Comparison of ENCODE assay signal across 8 mouse cellular contexts in genomic region chr10:81495616-81496263, GRCm38 (mm10). TPM values are rescaled to one million over a fixed set of nuclear protein-coding genes. Genes with fewer than 3 reads are reported as not detected.
A peak's percentile ranks its signal among the peaks of the same experiment; 100 is the strongest.
DNase-seq lines count a peak whose midpoint lies in the region; ATAC-seq and TF ChIP-seq lines count a peak whose summit lies in the region.

No protein-coding gene starts in this region.

- H3K27ac ChIP-seq in forebrain, postnatal 0 days (ENCODE audit: low read depth, low read length) = peak overlapping the region; percentile 85

- peak overlapping the region; percentile 81 for H3K4me3 ChIP-seq in forebrain, postnatal 0 days (ENCODE audit: low read depth, low read length)

- H3K27me3 ChIP-seq in forebrain, postnatal 0 days (ENCODE audit: insufficient read depth, low read length) = no peaks in the 10 kb centered on the region

- peak overlapping the region; percentile 91 for H3K9ac ChIP-seq in forebrain, postnatal 0 days

- peaks cover 24% of the 10 kb centered on the region for H3K36me3 ChIP-seq in forebrain, postnatal 0 days (ENCODE audit: insufficient read depth)

- peak overlapping the region; percentile 94 for H3K4me2 ChIP-seq in forebrain, postnatal 0 days (ENCODE audit: low read depth)

- intact Hi-C loops in left cerebral cortex, postnatal 25 days (cut with DNase I) = no loop called here
- intact Hi-C loops in left cerebral cortex, postnatal 4 days (cut with DNase I) = no loop called here

- TF ChIP-seq CTCF in forebrain, postnatal 0 days (IDR thresholded peaks at IDR 0.05; ENCODE audit: low read depth) = no peak

- 2% methylated on average over 41 of the region's 41 CpGs for WGBS in forebrain, postnatal 0 days

- peak; percentile 48 for DNase-seq in adrenal gland, postnatal 14 days
- DNase-seq in adrenal gland, adult 18-20 months (ENCODE audit: low spot score in 2 of 2) = no peak
- DNase-seq in left cerebral cortex, postnatal 25 days (ENCODE audit: low spot score in 2 of 2) = peak; percentile 51 to 64
- DNase-seq in left cerebral cortex, postnatal 4 days = no peak
- DNase-seq in forebrain, postnatal 0 days = no peak
- DNase-seq in mesoderm, embryonic 11.5 days (ENCODE audit: low read depth, low spot score) = peak; percentile 32
- DNase-seq in right cerebral cortex, adult 18-20 months = no peak

- peaks cover 14% of the 10 kb centered on the region for H3K4me1 ChIP-seq in forebrain, postnatal 0 days (ENCODE audit: insufficient read depth)

- H3K9me3 ChIP-seq in forebrain, postnatal 0 days (ENCODE audit: low read length) = no peaks in the 10 kb centered on the region

- ATAC-seq in forebrain, postnatal 0 days = peak; percentile 43
- ATAC-seq in CD4-positive, CD25-positive, alpha-beta regulatory T cell, adult 4 months = no peak

RNA-seq across cellular contexts. Expression of gene Ncln, which starts 0.5 kb away (rescaled TPM):
- 102 and 107 TPM in 2 replicates for total RNA-seq in adrenal gland, postnatal 14 days (2021)
- 100 to 1,000 TPM; 106 to 118 TPM for total RNA-seq in adrenal gland, adult 18-20 months (2021)
- 10 to 100 TPM; 76.4 to 77.0 TPM for total RNA-seq in left cerebral cortex, postnatal 25 days (2021)
- 100 to 1,000 TPM; 104 to 105 TPM for total RNA-seq in left cerebral cortex, postnatal 4 days (2021)
- 83.3 and 105 TPM in 2 replicates for total RNA-seq in forebrain, postnatal 0 days (2014; rRNA removed)
- 57.1 and 65.0 TPM in 2 replicates for polyA plus RNA-seq in forebrain, postnatal 0 days (2015; fragmentation: Nextera tagmentation; extraction: Ambion mirVana)
- polyA plus RNA-seq in CD4-positive, CD25-positive, alpha-beta regulatory T cell, adult 4 months (2017; shearing (Covaris generic)) = 10 to 100 TPM; 41.9 to 63.2 TPM

RNA-seq across cellular contexts. Expression of gene S1pr4, which starts 4.2 kb away (rescaled TPM):
- total RNA-seq in adrenal gland, postnatal 14 days (2021) = 2.3 and 7.4 TPM in 2 replicates
- 1 to 10 TPM; 1.3 to 1.4 TPM for total RNA-seq in adrenal gland, adult 18-20 months (2021)
- under 1 TPM; 0.53 to 0.73 TPM for total RNA-seq in left cerebral cortex, postnatal 25 days (2021)
- total RNA-seq in left cerebral cortex, postnatal 4 days (2021) = under 1 TPM; 0.14 to 0.66 TPM
- total RNA-seq in forebrain, postnatal 0 days (2014; rRNA removed) = 0.38 TPM in 1 of 2 replicates, not detected in the other
- polyA plus RNA-seq in forebrain, postnatal 0 days (2015; fragmentation: Nextera tagmentation; extraction: Ambion mirVana) = 0.31 and 0.39 TPM in 2 replicates
- polyA plus RNA-seq in CD4-positive, CD25-positive, alpha-beta regulatory T cell, adult 4 months (2017; shearing (Covaris generic)) = 10 to 100 TPM; 53.2 to 76.8 TPM

RNA-seq across cellular contexts. Expression of gene Celf5, which starts 13.2 kb away (rescaled TPM):
- 0.48 and 0.98 TPM in 2 replicates for total RNA-seq in adrenal gland, postnatal 14 days (2021)
- total RNA-seq in adrenal gland, adult 18-20 months (2021) = under 1 TPM; 0.42 to 0.50 TPM
- 100 to 1,000 TPM; 285 to 286 TPM for total RNA-seq in left cerebral cortex, postnatal 25 days (2021)
- 100 to 1,000 TPM; 303 to 316 TPM for total RNA-seq in left cerebral cortex, postnatal 4 days (2021)
- total RNA-seq in forebrain, postnatal 0 days (2014; rRNA removed) = 122 and 166 TPM in 2 replicates
- 59.9 and 71.3 TPM in 2 replicates for polyA plus RNA-seq in forebrain, postnatal 0 days (2015; fragmentation: Nextera tagmentation; extraction: Ambion mirVana)
- polyA plus RNA-seq in CD4-positive, CD25-positive, alpha-beta regulatory T cell, adult 4 months (2017; shearing (Covaris generic)) = 1 to 10 TPM in 1 of 2 experiments, under 1 TPM in 1; 0.53 to 1.1 TPM

RNA-seq across cellular contexts. Expression of gene Gna15, which starts 28.3 kb away (rescaled TPM):
- 0.85 and 1.9 TPM in 2 replicates for total RNA-seq in adrenal gland, postnatal 14 days (2021)
- 1 to 10 TPM; 1.7 to 2.6 TPM for total RNA-seq in adrenal gland, adult 18-20 months (2021)
- 1 to 10 TPM; 2.0 to 3.1 TPM for total RNA-seq in left cerebral cortex, postnatal 25 days (2021)
- total RNA-seq in left cerebral cortex, postnatal 4 days (2021) = 1 to 10 TPM; 1.1 to 1.6 TPM
- 1.3 and 1.5 TPM in 2 replicates for total RNA-seq in forebrain, postnatal 0 days (2014; rRNA removed)
- polyA plus RNA-seq in forebrain, postnatal 0 days (2015; fragmentation: Nextera tagmentation; extraction: Ambion mirVana) = 1.3 and 1.6 TPM in 2 replicates
- 10 to 100 TPM; 28.5 to 31.9 TPM for polyA plus RNA-seq in CD4-positive, CD25-positive, alpha-beta regulatory T cell, adult 4 months (2017; shearing (Covaris generic))

RNA-seq across cellular contexts. Expression of gene Nfic, which starts 40.3 kb away (rescaled TPM):
- total RNA-seq in adrenal gland, postnatal 14 days (2021) = 90.1 and 104 TPM in 2 replicates
- 10 to 100 TPM; 69.1 to 78.7 TPM for total RNA-seq in adrenal gland, adult 18-20 months (2021)
- total RNA-seq in left cerebral cortex, postnatal 25 days (2021) = 10 to 100 TPM; 81.1 to 87.3 TPM
- 10 to 100 TPM; 29.5 to 31.1 TPM for total RNA-seq in left cerebral cortex, postnatal 4 days (2021)
- 9.0 and 14.5 TPM in 2 replicates for total RNA-seq in forebrain, postnatal 0 days (2014; rRNA removed)
- 14.8 and 23.1 TPM in 2 replicates for polyA plus RNA-seq in forebrain, postnatal 0 days (2015; fragmentation: Nextera tagmentation; extraction: Ambion mirVana)
- 10 to 100 TPM; 14.2 to 19.2 TPM for polyA plus RNA-seq in CD4-positive, CD25-positive, alpha-beta regulatory T cell, adult 4 months (2017; shearing (Covaris generic))

Comparison
In these comparisons a context has a peak if more than half of its experiments do, and no peak if none do; other contexts are left out.
1. DNase-seq: peak in adrenal gland, postnatal 14 days (single experiment), left cerebral cortex, postnatal 25 days (2 of 2) and mesoderm, embryonic 11.5 days (single experiment); none in adrenal gland, adult 18-20 months (0 of 2), left cerebral cortex, postnatal 4 days (single experiment), forebrain, postnatal 0 days (single experiment) and right cerebral cortex, adult 18-20 months (single experiment).
2. RNA of gene Celf5, which starts 13.2 kb away (total RNA-seq): 303 to 316 TPM in left cerebral cortex, postnatal 4 days, 285 to 286 TPM in left cerebral cortex, postnatal 25 days and 122 to 166 TPM in forebrain, postnatal 0 days; 0.42 to 0.50 TPM in adrenal gland, adult 18-20 months and 0.48 to 0.98 TPM in adrenal gland, postnatal 14 days; every median in the first group is over 10 times any median in the second.